Mouse (Mus musculus) forebrain, embryonic 13.5 days (tissue): ENCODE measurements around the gene Dbi. TPM values are rescaled to one million over a fixed set of nuclear protein-coding genes. Genes with fewer than 3 reads are reported as not detected.

Source experiments
- ATAC-seq: fragments of 200-750 bp; cut with Nextera tagmentation; 2 replicates; pipeline ENCODE4 v1.8.0; 2017
- H3K27ac ChIP-seq: fragments of 300-500 bp; sonication (generic); 2 replicates; pipeline ENCODE4 v1.5.1; 2015; ENCODE audit warnings: inconsistent platforms, mild to moderate bottlenecking, moderate library complexity
- H3K27me3 ChIP-seq: fragments of 300-500 bp; sonication (generic); 2 replicates; pipeline ENCODE4 v1.6.1; 2015; ENCODE audit warnings: mild to moderate bottlenecking, inconsistent platforms
- H3K36me3 ChIP-seq: fragments of 300-500 bp; sonication (generic); 2 replicates; pipeline ENCODE4 v1.6.1; 2015; ENCODE audit warnings: mild to moderate bottlenecking, inconsistent platforms; ENCODE audit not compliant: poor library complexity, severe bottlenecking
- H3K4me1 ChIP-seq: fragments of 300-500 bp; sonication (generic); 2 replicates; pipeline ENCODE4 v1.6.1; 2015; ENCODE audit warnings: inconsistent platforms
- H3K4me2 ChIP-seq: fragments of 300-500 bp; sonication (generic); 2 replicates; pipeline ENCODE4 v1.6.1; 2015; ENCODE audit warnings: inconsistent platforms, mild to moderate bottlenecking, moderate library complexity
- H3K4me3 ChIP-seq: fragments of 300-500 bp; sonication (generic); 2 replicates; pipeline ENCODE4 v1.5.1; 2015; ENCODE audit warnings: mild to moderate bottlenecking, inconsistent platforms
- H3K9ac ChIP-seq: fragments of 300-500 bp; sonication (generic); 2 replicates; pipeline ENCODE4 v1.6.1; 2015; ENCODE audit warnings: mild to moderate bottlenecking, inconsistent platforms
- H3K9me3 ChIP-seq: fragments of 300-500 bp; sonication (generic); replicated peaks from 2 replicates; pipeline ENCODE4 v1.6.1; 2016; ENCODE audit warnings: inconsistent platforms
- WGBS: fragments of 180-500 bp; shearing (Covaris S2); methylation state at CpG from one replicate; pipeline ENCODE4 v1.1.7; 2015; 5-methylcytosine and 5-hydroxymethylcytosine counted together
- polyA plus RNA-seq: library from polyadenylated mRNA; unstranded; fragments of >200 nt; fragmentation: Nextera tagmentation; extraction: Ambion mirVana; gene quantifications from 2 replicates; pipeline ENCODE4 v1.2.1, GENCODE M21; 2015

The Dbi gene
- polyA plus RNA-seq, 1 experiment from 2014 or later: 1,613 TPM

- Histone ChIP-seq H3K36me3 (peaks cover 37% of the 10 kb centered on the region), H3K4me1 (peaks cover 65% of the 10 kb centered on the region), H3K27ac (no peak overlapping the region; the same call in 1 of the 2 replicates), H3K4me2 (peak overlapping the region; percentile 82), H3K27me3 (no peaks in the 10 kb centered on the region), H3K9me3 (peaks cover 5% of the 10 kb centered on the region; the same call in 1 of the 2 replicates), H3K9ac (peak overlapping the region; percentile 78), H3K4me3 (peak overlapping the region; percentile 69)
- ATAC-seq: no peak
- WGBS: 85% methylated on average over 2 of the region's 2 CpGs
Observed at GRCm38 (mm10) chr1:120118854-120119253, 2.0 kb downstream of the Dbi start.

- peak overlapping the region; percentile 90 for H3K27ac ChIP-seq
- H3K4me1 ChIP-seq: peaks cover 56% of the 10 kb centered on the region
- H3K4me2 ChIP-seq: peak overlapping the region; percentile 16
- peaks cover 5% of the 10 kb centered on the region; the same call in 1 of the 2 replicates for H3K9me3 ChIP-seq
- no peak; the same call in 1 of the 2 replicates for ATAC-seq
- no peak overlapping the region for H3K4me3 ChIP-seq
- peaks cover 62% of the 10 kb centered on the region for H3K36me3 ChIP-seq
- H3K9ac ChIP-seq: 0 out of 2 replicates have a peak overlapping the region, but pooled peaks have one; percentile 16
- 65% methylated on average over 11 of the region's 11 CpGs for WGBS
- H3K27me3 ChIP-seq: no peaks in the 10 kb centered on the region
Observed at GRCm38 (mm10) chr1:120116106-120116505, 4.8 kb downstream of the Dbi start.

GRCm38 (mm10) chr1:120115671-120116081 is 5.2 kb downstream of the Dbi start:
- Histone ChIP-seq H3K4me3 (no peak overlapping the region), H3K9me3 (peaks cover 5% of the 10 kb centered on the region; the same call in 1 of the 2 replicates), H3K4me1 (peaks cover 56% of the 10 kb centered on the region), H3K9ac (0 out of 2 replicates have a peak overlapping the region, but pooled peaks have one; percentile 3), H3K36me3 (peaks cover 66% of the 10 kb centered on the region), H3K27ac (peak overlapping the region; percentile 90), H3K27me3 (no peaks in the 10 kb centered on the region), H3K4me2 (peak overlapping the region; percentile 16)
- 22% methylated on average over 9 of the region's 9 CpGs for WGBS
- peak; percentile 87 for ATAC-seq

- Histone ChIP-seq H3K27me3 (no peaks in the 10 kb centered on the region), H3K4me2 (no peak overlapping the region), H3K4me1 (peaks cover 27% of the 10 kb centered on the region), H3K9me3 (peaks cover 5% of the 10 kb centered on the region; the same call in 1 of the 2 replicates), H3K9ac (no peak overlapping the region), H3K4me3 (no peak overlapping the region), H3K27ac (peak overlapping the region; percentile 12; the same call in 1 of the 2 replicates), H3K36me3 (peaks cover 58% of the 10 kb centered on the region)
- ATAC-seq: no peak
- WGBS: 92% methylated on average over 12 of the region's 12 CpGs
Observed at GRCm38 (mm10) chr1:120112251-120113187, 8.4 kb downstream of the Dbi start.

GRCm38 (mm10) chr1:120111766-120112165 is 9.1 kb downstream of the Dbi start:
- H3K27me3 ChIP-seq: no peaks in the 10 kb centered on the region
- no peak overlapping the region for H3K9ac ChIP-seq
- peaks cover 21% of the 10 kb centered on the region for H3K4me1 ChIP-seq
- no peak for ATAC-seq
- H3K4me2 ChIP-seq: no peak overlapping the region
- H3K4me3 ChIP-seq: no peak overlapping the region
- H3K27ac ChIP-seq: no peak overlapping the region
- 88% methylated on average over 8 of the region's 8 CpGs for WGBS
- H3K9me3 ChIP-seq: peaks cover 5% of the 10 kb centered on the region; the same call in 1 of the 2 replicates
- H3K36me3 ChIP-seq: peaks cover 52% of the 10 kb centered on the region

- H3K36me3 ChIP-seq: peaks cover 39% of the 10 kb centered on the region
- no peak for ATAC-seq
- no peak overlapping the region for H3K4me3 ChIP-seq
- no peak overlapping the region for H3K4me2 ChIP-seq
- no peak overlapping the region for H3K27ac ChIP-seq
- no peaks in the 10 kb centered on the region for H3K27me3 ChIP-seq
- H3K9me3 ChIP-seq: peaks cover 5% of the 10 kb centered on the region; the same call in 1 of the 2 replicates
- peaks cover 4% of the 10 kb centered on the region for H3K4me1 ChIP-seq
- WGBS: 86% methylated on average over 19 of the region's 19 CpGs
- H3K9ac ChIP-seq: no peak overlapping the region
Observed at GRCm38 (mm10) chr1:120109741-120110432, 11.0 kb downstream of the Dbi start.

- Histone ChIP-seq H3K4me3 (no peak overlapping the region), H3K9ac (no peak overlapping the region), H3K27ac (no peak overlapping the region), H3K27me3 (no peaks in the 10 kb centered on the region), H3K4me2 (no peak overlapping the region), H3K36me3 (no peaks in the 10 kb centered on the region), H3K9me3 (no peaks in the 10 kb centered on the region), H3K4me1 (no peaks in the 10 kb centered on the region)
- 73% methylated on average over 5 of the region's 5 CpGs for WGBS
- no peak for ATAC-seq
Observed at GRCm38 (mm10) chr1:120105556-120105959, 15.3 kb downstream of the Dbi start.

GRCm38 (mm10) chr1:120101227-120101609 is 19.7 kb downstream of the Dbi start:
- no peak overlapping the region for H3K4me2 ChIP-seq
- no peak overlapping the region for H3K27ac ChIP-seq
- no peak overlapping the region for H3K4me3 ChIP-seq
- no peaks in the 10 kb centered on the region for H3K9me3 ChIP-seq
- H3K4me1 ChIP-seq: no peaks in the 10 kb centered on the region
- 91% methylated on average over 3 of the region's 3 CpGs for WGBS
- H3K27me3 ChIP-seq: no peaks in the 10 kb centered on the region
- ATAC-seq: no peak
- no peak overlapping the region for H3K9ac ChIP-seq
- no peaks in the 10 kb centered on the region for H3K36me3 ChIP-seq

GRCm38 (mm10) chr1:120100456-120101226 is 20.2 kb downstream of the Dbi start:
- no peak for ATAC-seq
- Histone ChIP-seq H3K4me2 (no peak overlapping the region), H3K9me3 (no peaks in the 10 kb centered on the region), H3K27ac (no peak overlapping the region), H3K9ac (no peak overlapping the region), H3K36me3 (no peaks in the 10 kb centered on the region), H3K27me3 (no peaks in the 10 kb centered on the region), H3K4me1 (no peaks in the 10 kb centered on the region), H3K4me3 (no peak overlapping the region)
- WGBS: 83% methylated on average over 8 of the region's 8 CpGs

GRCm38 (mm10) chr1:120099483-120099882 is 21.4 kb downstream of the Dbi start:
- 81% methylated on average over 6 of the region's 6 CpGs for whole genome bisulfite sequencing
- Histone ChIP-seq H3K4me2 (no peak overlapping the region), H3K4me3 (no peak overlapping the region), H3K27ac (no peak overlapping the region), H3K27me3 (no peaks in the 10 kb centered on the region), H3K9ac (no peak overlapping the region), H3K36me3 (no peaks in the 10 kb centered on the region), H3K4me1 (no peaks in the 10 kb centered on the region), H3K9me3 (no peaks in the 10 kb centered on the region)
- no peak for ATAC-seq

- no peaks in the 10 kb centered on the region for H3K9me3 ChIP-seq
- no peaks in the 10 kb centered on the region for H3K27me3 ChIP-seq
- H3K36me3 ChIP-seq: no peaks in the 10 kb centered on the region
- no peak for ATAC-seq
- H3K9ac ChIP-seq: no peak overlapping the region
- no peak overlapping the region for H3K27ac ChIP-seq
- no peaks in the 10 kb centered on the region for H3K4me1 ChIP-seq
- H3K4me2 ChIP-seq: no peak overlapping the region
- WGBS: 14% methylated on average over 7 of the region's 7 CpGs
- no peak overlapping the region for H3K4me3 ChIP-seq
Observed at GRCm38 (mm10) chr1:120098327-120098726, 22.6 kb downstream of the Dbi start.
